Comparison of ENCODE assay signal across 8 mouse cellular contexts in genomic region chr9:62838146-62838505, GRCm38 (mm10). TPM values are rescaled to one million over a fixed set of nuclear protein-coding genes. Genes with fewer than 3 reads are reported as not detected.
DNase-seq lines count a peak whose midpoint lies in the region; ATAC-seq and TF ChIP-seq lines count a peak whose summit lies in the region.

No protein-coding gene starts in this region.

- peak overlapping the region; percentile 69 to 85 for H3K4me3 ChIP-seq in heart, embryonic 14.5 days (ENCODE audit: control insufficient read depth in 1 of 2, insufficient read depth in 1 of 2, low read depth in 1 of 2, low read length in 2 of 2)
- H3K4me3 ChIP-seq in ES-E14 (ENCODE audit: insufficient read depth in 1 of 2, low read depth in 1 of 2, low read length in 2 of 2, poor library complexity in 1 of 2, severe bottlenecking in 1 of 2), result peak overlapping the region; percentile 59 to 80
- H3K4me3 ChIP-seq in forebrain, embryonic 16.5 days (replicated peaks; ENCODE audit: low read length), result peak overlapping the region; percentile 74
- peak overlapping the region; percentile 27 for H3K4me3 ChIP-seq in macrophage (ENCODE audit: inconsistent target)

- ATAC-seq in heart, embryonic 14.5 days (ENCODE audit: insufficient number of reproducible peaks, insufficient read depth, low FRiP score, low read depth), result no peak
- ATAC-seq in forebrain, embryonic 16.5 days, result peak; percentile 23; the same call in 1 of the 2 replicates
- no peak; the same call in 1 of the 2 replicates for ATAC-seq in frontal cortex, adult (ENCODE audit: low TSS enrichment)

- no peaks in the 10 kb centered on the region for H3K27me3 ChIP-seq in heart, embryonic 14.5 days (ENCODE audit: control insufficient read depth, insufficient read depth, low read length)
- no peaks in the 10 kb centered on the region for H3K27me3 ChIP-seq in forebrain, embryonic 16.5 days (replicated peaks; ENCODE audit: control insufficient read depth, insufficient read depth, low read length)

- no peaks in the 10 kb centered on the region for H3K36me3 ChIP-seq in heart, embryonic 14.5 days (ENCODE audit: control insufficient read depth, insufficient read depth, low read length)
- H3K36me3 ChIP-seq in ES-E14 (ENCODE audit: control insufficient read depth, insufficient read depth, low read length, poor library complexity, severe bottlenecking) (no peaks in the 10 kb centered on the region), macrophage (ENCODE audit: inconsistent target) (no peaks in the 10 kb centered on the region)
- no peaks in the 10 kb centered on the region for H3K36me3 ChIP-seq in forebrain, embryonic 16.5 days (ENCODE audit: control insufficient read depth, insufficient read depth)

- peak overlapping the region; percentile 91; the same call in 1 of the 2 replicates for H3K9ac ChIP-seq in heart, embryonic 14.5 days (ENCODE audit: low read length)
- H3K9ac ChIP-seq in ES-E14 (ENCODE audit: insufficient read depth, low read depth, low read length, poor library complexity, severe bottlenecking), result peak overlapping the region; percentile 53; the same call in 1 of the 2 replicates
- H3K9ac ChIP-seq in forebrain, embryonic 16.5 days (replicated peaks; ENCODE audit: low read depth, low read length), result peak overlapping the region; percentile 85; the same call in 1 of the 2 replicates

- no peak for DNase-seq in heart, adult 9 months (ENCODE audit: low spot score in 2 of 2)
- DNase-seq in ES-E14 (ENCODE audit: low read depth, low spot score), result no peak
- no peak for DNase-seq in ovary, postnatal 36 days (ENCODE audit: low spot score)
- DNase-seq in cerebellum, postnatal 36 days, result no peak

- H3K9me3 ChIP-seq in heart, embryonic 14.5 days (ENCODE audit: control insufficient read depth, low read length), result no peaks in the 10 kb centered on the region
- no peaks in the 10 kb centered on the region for H3K9me3 ChIP-seq in ES-E14 (ENCODE audit: control insufficient read depth, insufficient read depth, low read depth, low read length)
- H3K9me3 ChIP-seq in forebrain, embryonic 16.5 days (ENCODE audit: control insufficient read depth, low read length), result no peaks in the 10 kb centered on the region

- 11% methylated on average over 8 of the region's 8 CpGs for WGBS in heart, embryonic 14.5 days
- WGBS in forebrain, embryonic 16.5 days, result 12% methylated on average over 8 of the region's 8 CpGs
- WGBS in macrophage (ENCODE audit: missing documents), result 6% methylated on average over 8 of the region's 8 CpGs

- H3K79me2 ChIP-seq in macrophage (ENCODE audit: inconsistent target), result peaks cover 10% of the 10 kb centered on the region; the same call in 1 of the 2 replicates

- peak overlapping the region; percentile 89 for H3K4me2 ChIP-seq in heart, embryonic 14.5 days (ENCODE audit: low read length)
- peak overlapping the region; percentile 90 for H3K4me2 ChIP-seq in forebrain, embryonic 16.5 days (ENCODE audit: low read length)

- H3K27ac ChIP-seq in heart, embryonic 14.5 days (replicated peaks in 1 of 2; ENCODE audit: control insufficient read depth in 1 of 2, insufficient read depth in 1 of 2, low read depth in 2 of 2, low read length in 2 of 2), result peak overlapping the region; percentile 46 to 81
- no peak overlapping the region for H3K27ac ChIP-seq in ES-E14 (ENCODE audit: insufficient read depth, low read depth, low read length, poor library complexity, severe bottlenecking)
- H3K27ac ChIP-seq in forebrain, embryonic 16.5 days (ENCODE audit: low read length), result no peak overlapping the region
- peak overlapping the region; percentile 68 for H3K27ac ChIP-seq in macrophage

- in situ Hi-C loops in ES-E14 (cut with MboI; ENCODE audit: low sequenced_read_pairs in 2 of 2, unreplicated experiment in 2 of 2), result no loop called here

- H3K4me1 ChIP-seq in heart, embryonic 14.5 days (ENCODE audit: control insufficient read depth in 2 of 2, insufficient read depth in 2 of 2, low read length in 2 of 2), result peaks cover 11 to 17% of the 10 kb centered on the region in 2 experiments
- H3K4me1 ChIP-seq in ES-E14 (ENCODE audit: control insufficient read depth in 2 of 2, insufficient read depth in 2 of 2, low read length in 2 of 2, poor library complexity in 1 of 2), result peaks cover 3 to 13% of the 10 kb centered on the region in 2 experiments; a peak in 3 of 4 replicates
- peaks cover 10% of the 10 kb centered on the region for H3K4me1 ChIP-seq in forebrain, embryonic 16.5 days (replicated peaks; ENCODE audit: control insufficient read depth, insufficient read depth, low read length)

TF ChIP-seq in ES-E14, 5 proteins besides CTCF, POLR2A, EP300 and RAD21:
- TF ChIP-seq HCFC1 (IDR thresholded peaks at IDR 0.05; ENCODE audit: borderline replicate concordance, insufficient read depth, low read length), result no peak
- no peak for TF ChIP-seq CHD2 (IDR thresholded peaks at IDR 0.05; ENCODE audit: low read depth, low read length)
- TF ChIP-seq ZNF384 (IDR thresholded peaks at IDR 0.05; ENCODE audit: low read depth, low read length), result no peak
- no peak for TF ChIP-seq MAFK (IDR thresholded peaks at IDR 0.05; ENCODE audit: insufficient read depth, low read depth, low read length)
- TF ChIP-seq ZC3H11A (IDR thresholded peaks at IDR 0.05; ENCODE audit: borderline replicate concordance, low read depth, low read length), result no peak

RNA-seq across cellular contexts. Expression of gene Cln6, which starts 0.5 kb away (rescaled TPM):
- polyA plus RNA-seq in heart, embryonic 14.5 days (2014; fragmentation: Nextera tagmentation; extraction: Ambion mirVana), result 19.7 and 21.2 TPM in 2 replicates
- 19.4 and 33.7 TPM in 2 replicates for total RNA-seq in ES-E14 (2012; rRNA removed)
- 4.6 and 4.9 TPM in 2 replicates for polyA plus RNA-seq in forebrain, embryonic 16.5 days (2015; fragmentation: Nextera tagmentation; extraction: Ambion mirVana)
- 10 to 100 TPM in 11 of 26 experiments, 1 to 10 TPM in 15; 1.2 to 22.2 (median 7.2) TPM for total RNA-seq in macrophage (2018; cell fraction: chromatin; rRNA removed)
- total RNA-seq in macrophage (2018; cell fraction: cytosol; rRNA removed), result 10 to 100 TPM; 41.1 to 85.4 (median 62.3) TPM
- 10 to 100 TPM in 25 of 26 experiments, 1 to 10 TPM in 1; 8.6 to 68.5 (median 34.7) TPM for total RNA-seq in macrophage (2018; cell fraction: nucleus; rRNA removed)
- polyA plus RNA-seq in macrophage (2018), result 44.8 to 72.8 TPM (median 61.4 TPM) in 3 replicates

RNA-seq across cellular contexts. Expression of gene Calml4, which starts 19.8 kb away (rescaled TPM):
- polyA plus RNA-seq in heart, embryonic 14.5 days (2014; fragmentation: Nextera tagmentation; extraction: Ambion mirVana), result 1.0 and 2.2 TPM in 2 replicates
- total RNA-seq in ES-E14 (2012; rRNA removed), result 10.2 and 23.9 TPM in 2 replicates
- 4.3 and 6.0 TPM in 2 replicates for polyA plus RNA-seq in forebrain, embryonic 16.5 days (2015; fragmentation: Nextera tagmentation; extraction: Ambion mirVana)
- total RNA-seq in macrophage (2018; cell fraction: chromatin; rRNA removed), result 1 to 10 TPM in 12 of 26 experiments, under 1 TPM in 2, not detected in 12; 0.29 to 5.3 (median 2.3) TPM
- 1 to 10 TPM in 13 of 26 experiments, under 1 TPM in 11, not detected in 2; 0.32 to 2.9 (median 1.4) TPM for total RNA-seq in macrophage (2018; cell fraction: cytosol; rRNA removed)
- 1 to 10 TPM in 15 of 26 experiments, under 1 TPM in 6, not detected in 5; 0.55 to 6.1 (median 1.5) TPM for total RNA-seq in macrophage (2018; cell fraction: nucleus; rRNA removed)
- 0.62 to 1.1 TPM (median 0.63 TPM) in 3 replicates for polyA plus RNA-seq in macrophage (2018)

RNA-seq across cellular contexts. Expression of gene Fem1b, which starts 26.4 kb away (rescaled TPM):
- 21.0 and 21.4 TPM in 2 replicates for polyA plus RNA-seq in heart, embryonic 14.5 days (2014; fragmentation: Nextera tagmentation; extraction: Ambion mirVana)
- 73.0 and 94.4 TPM in 2 replicates for total RNA-seq in ES-E14 (2012; rRNA removed)
- polyA plus RNA-seq in forebrain, embryonic 16.5 days (2015; fragmentation: Nextera tagmentation; extraction: Ambion mirVana), result 47.8 and 50.2 TPM in 2 replicates
- 100 to 1,000 TPM in 6 of 26 experiments, 10 to 100 TPM in 20; 28.9 to 182 (median 61.6) TPM for total RNA-seq in macrophage (2018; cell fraction: chromatin; rRNA removed)
- 100 to 1,000 TPM in 2 of 26 experiments, 10 to 100 TPM in 24; 28.1 to 118 (median 59.6) TPM for total RNA-seq in macrophage (2018; cell fraction: cytosol; rRNA removed)
- total RNA-seq in macrophage (2018; cell fraction: nucleus; rRNA removed), result 100 to 1,000 TPM in 5 of 26 experiments, 10 to 100 TPM in 21; 34.8 to 127 (median 71.2) TPM
- 38.2 to 44.0 TPM (median 38.7 TPM) in 3 replicates for polyA plus RNA-seq in macrophage (2018)

Comparison
In these comparisons a context has a peak if more than half of its experiments do, and no peak if none do; other contexts are left out.
1. H3K27ac ChIP-seq: peak in heart, embryonic 14.5 days (2 of 2) and macrophage (single experiment); none in ES-E14 (single experiment) and forebrain, embryonic 16.5 days (single experiment).
2. H3K4me3 ChIP-seq: peak in every context shown above with its lines; median percentile 77 in heart, embryonic 14.5 days; 74 in forebrain, embryonic 16.5 days; 70 in ES-E14; 27 in macrophage.
3. Peak in every context shown above with its lines, with median percentiles within 50 percentile points of each other: H3K9ac ChIP-seq.